Mouse (Mus musculus): ENCODE measurements around the gene Fkbp1a. TPM values are rescaled to one million over a fixed set of nuclear protein-coding genes. Genes with fewer than 3 reads are reported as not detected.
A peak's percentile ranks its signal among the peaks of the same experiment; 100 is the strongest.

Fkbp1a gene
- total and polyA plus RNA-seq, 2 experiments from 2014 or later, result 79.2 to 598 TPM

DNA sequence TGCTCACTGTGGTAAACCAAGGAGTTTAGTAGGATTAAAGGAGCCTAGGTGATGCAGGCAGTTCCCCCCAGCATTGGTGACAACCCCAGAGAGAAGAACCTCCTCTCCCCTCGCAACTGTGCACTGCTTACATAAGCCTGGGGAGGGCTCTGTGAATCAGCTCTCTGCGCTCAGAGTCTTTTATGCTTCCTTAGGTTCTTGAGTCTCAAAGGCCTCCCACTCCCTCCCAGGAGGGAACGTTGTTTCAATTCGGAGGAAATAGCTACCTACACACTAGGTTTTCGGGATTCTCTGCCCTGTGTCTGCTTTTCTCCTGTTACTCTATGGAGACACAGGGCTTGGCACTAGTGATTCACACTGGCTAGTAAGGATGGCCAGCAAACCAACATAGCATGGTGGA is 32.3 kb downstream of the Fkbp1a start:
- Histone ChIP-seq H3K27ac (ENCODE audit: low read depth, low read length) (peak overlapping the region; percentile 43; the same call in 1 of the 2 replicates), H3K9ac (replicated peaks; ENCODE audit: low read length, poor library complexity, severe bottlenecking) (no peak overlapping the region)

GRCm38 (mm10) chr2:151575119-151575698 is 32.9 kb downstream of the Fkbp1a start:
- Histone ChIP-seq H3K36me3 (ENCODE audit: insufficient read depth, low read length) (no peaks in the 10 kb centered on the region), H3K4me1 (ENCODE audit: insufficient read depth, low read length) (peaks cover 3% of the 10 kb centered on the region; the same call in 1 of the 2 replicates), H3K27me3 (ENCODE audit: insufficient read depth, low read length) (no peaks in the 10 kb centered on the region), H3K4me3 (ENCODE audit: low read depth, low read length) (peak overlapping the region; percentile 40), H3K9ac (replicated peaks; ENCODE audit: low read length, poor library complexity, severe bottlenecking) (peak overlapping the region; percentile 50), H3K27ac (ENCODE audit: low read depth, low read length) (peak overlapping the region; percentile 88), H3K4me2 (ENCODE audit: low read depth, low read length, poor library complexity, severe bottlenecking) (peak overlapping the region; percentile 68), H3K9me3 (ENCODE audit: low read length) (no peaks in the 10 kb centered on the region)
- WGBS, result 18% methylated on average over 7 of the region's 7 CpGs
- ATAC-seq (ENCODE audit: low FRiP score) (0 out of 2 replicates have a peak, but pooled peaks have one; percentile 11), DNase-seq (ENCODE audit: low spot score) (peak; percentile 77)
- peak; percentile 73 for TF ChIP-seq CTCF (IDR thresholded peaks at IDR 0.05)

More for the DNA sequence above, 32.3 kb downstream of the Fkbp1a start:
- H3K27me3 ChIP-seq (ENCODE audit: insufficient read depth, low read length), result no peaks in the 10 kb centered on the region
- ATAC-seq (ENCODE audit: low FRiP score) (no peak), DNase-seq (ENCODE audit: low spot score) (no peak)
- no peak for TF ChIP-seq CTCF (IDR thresholded peaks at IDR 0.05)
- WGBS, result 57% methylated on average over 5 of the region's 5 CpGs
- H3K9me3 ChIP-seq (ENCODE audit: low read length), result no peaks in the 10 kb centered on the region
- H3K4me2 ChIP-seq (ENCODE audit: low read depth, low read length, poor library complexity, severe bottlenecking), result no peak overlapping the region
- H3K36me3 ChIP-seq (ENCODE audit: insufficient read depth, low read length), result no peaks in the 10 kb centered on the region
- H3K4me1 ChIP-seq (ENCODE audit: insufficient read depth, low read length), result peaks cover 3% of the 10 kb centered on the region; the same call in 1 of the 2 replicates
- no peak overlapping the region for H3K4me3 ChIP-seq (ENCODE audit: low read depth, low read length)

- H3K9ac ChIP-seq (replicated peaks; ENCODE audit: low read length, poor library complexity, severe bottlenecking), result peak overlapping the region; percentile 50
- WGBS, result under 1% methylated on average over 38 of the region's 38 CpGs
- peak; percentile 96 for ATAC-seq (ENCODE audit: low FRiP score)
Observed at GRCm38 (mm10) chr2:151575699-151576389, 33.6 kb downstream of the Fkbp1a start.

DNA sequence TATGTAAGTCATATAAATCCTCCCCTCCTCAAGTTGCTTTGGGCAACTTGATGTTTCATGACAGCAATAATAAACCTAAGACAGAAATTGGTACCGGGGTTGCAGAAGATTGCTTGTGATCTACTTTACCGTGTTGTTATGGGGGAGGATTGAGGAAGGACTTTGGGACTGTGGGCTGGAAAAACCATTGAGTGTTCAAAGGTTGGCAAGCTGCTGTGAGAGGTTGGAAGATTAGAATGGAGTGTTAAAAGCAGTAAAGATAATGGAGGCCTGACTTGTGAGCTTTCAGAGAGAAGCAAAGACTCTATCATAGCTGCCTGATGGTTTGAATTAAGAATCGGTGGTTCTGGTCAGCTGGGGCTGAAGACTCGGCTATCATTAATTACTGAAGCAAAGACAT is 36.9 kb downstream of the Fkbp1a start:
- H3K9ac ChIP-seq (replicated peaks; ENCODE audit: low read length, poor library complexity, severe bottlenecking), result no peak overlapping the region
- WGBS, result 89% methylated on average over 4 of the region's 4 CpGs
- DNase-seq (ENCODE audit: low spot score), result no peak
- no peak overlapping the region for H3K27ac ChIP-seq (ENCODE audit: low read depth, low read length)
- TF ChIP-seq CTCF (IDR thresholded peaks at IDR 0.05), result no peak
- H3K4me3 ChIP-seq (ENCODE audit: low read depth, low read length), result no peak overlapping the region
- no peaks in the 10 kb centered on the region for H3K9me3 ChIP-seq (ENCODE audit: low read length)
- peaks cover 3% of the 10 kb centered on the region; the same call in 1 of the 2 replicates for H3K4me1 ChIP-seq (ENCODE audit: insufficient read depth, low read length)
- no peaks in the 10 kb centered on the region for H3K27me3 ChIP-seq (ENCODE audit: insufficient read depth, low read length)
- H3K4me2 ChIP-seq (ENCODE audit: low read depth, low read length, poor library complexity, severe bottlenecking), result no peak overlapping the region
- H3K36me3 ChIP-seq (ENCODE audit: insufficient read depth, low read length), result no peaks in the 10 kb centered on the region
- ATAC-seq (ENCODE audit: low FRiP score), result no peak

More at GRCm38 (mm10) chr2:151575699-151576389, 33.6 kb downstream of the Fkbp1a start:
- no peaks in the 10 kb centered on the region for H3K27me3 ChIP-seq (ENCODE audit: insufficient read depth, low read length)
- H3K4me1 ChIP-seq (ENCODE audit: insufficient read depth, low read length), result peaks cover 3% of the 10 kb centered on the region; the same call in 1 of the 2 replicates
- no peak for TF ChIP-seq CTCF (IDR thresholded peaks at IDR 0.05)
- H3K4me2 ChIP-seq (ENCODE audit: low read depth, low read length, poor library complexity, severe bottlenecking), result peak overlapping the region; percentile 68
- H3K4me3 ChIP-seq (ENCODE audit: low read depth, low read length), result peak overlapping the region; percentile 40
- DNase-seq (ENCODE audit: low spot score), result peak; percentile 97
- H3K9me3 ChIP-seq (ENCODE audit: low read length), result no peaks in the 10 kb centered on the region
- peak overlapping the region; percentile 88 for H3K27ac ChIP-seq (ENCODE audit: low read depth, low read length)
- H3K36me3 ChIP-seq (ENCODE audit: insufficient read depth, low read length), result no peaks in the 10 kb centered on the region

DNA sequence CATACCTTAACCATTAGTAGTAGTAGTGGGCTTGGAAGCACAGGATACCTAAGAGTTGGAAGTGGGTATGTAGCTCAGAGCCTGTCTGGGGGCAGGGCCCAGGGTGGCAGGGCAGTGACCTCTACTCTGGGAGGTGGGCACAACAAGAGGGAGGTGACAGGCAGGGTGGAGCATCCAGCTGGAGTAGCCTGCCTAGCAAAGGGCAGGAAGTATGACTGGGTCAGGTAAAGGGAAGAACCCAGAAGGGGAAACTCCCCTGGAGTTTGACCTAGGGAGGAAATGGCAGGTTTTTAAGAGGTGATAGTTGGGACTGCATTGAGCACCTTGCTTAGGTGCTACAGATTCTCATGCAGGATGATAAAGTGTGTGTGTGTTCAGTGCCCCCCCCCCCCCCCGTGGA is 38.7 kb downstream of the Fkbp1a start:
- no peak for TF ChIP-seq CTCF (IDR thresholded peaks at IDR 0.05)
- 50% methylated on average over 1 of the region's 1 CpGs for WGBS
- DNase-seq (ENCODE audit: low spot score), result no peak
- H3K9me3 ChIP-seq (ENCODE audit: low read length), result no peaks in the 10 kb centered on the region
- H3K27ac ChIP-seq (ENCODE audit: low read depth, low read length), result no peak overlapping the region
- no peak for ATAC-seq (ENCODE audit: low FRiP score)
- H3K4me3 ChIP-seq (ENCODE audit: low read depth, low read length), result no peak overlapping the region
- H3K27me3 ChIP-seq (ENCODE audit: insufficient read depth, low read length), result no peaks in the 10 kb centered on the region
- H3K36me3 ChIP-seq (ENCODE audit: insufficient read depth, low read length), result no peaks in the 10 kb centered on the region
- H3K4me2 ChIP-seq (ENCODE audit: low read depth, low read length, poor library complexity, severe bottlenecking), result no peak overlapping the region
- no peaks in the 10 kb centered on the region for H3K4me1 ChIP-seq (ENCODE audit: insufficient read depth, low read length)
- no peak overlapping the region for H3K9ac ChIP-seq (replicated peaks; ENCODE audit: low read length, poor library complexity, severe bottlenecking)

DNA sequence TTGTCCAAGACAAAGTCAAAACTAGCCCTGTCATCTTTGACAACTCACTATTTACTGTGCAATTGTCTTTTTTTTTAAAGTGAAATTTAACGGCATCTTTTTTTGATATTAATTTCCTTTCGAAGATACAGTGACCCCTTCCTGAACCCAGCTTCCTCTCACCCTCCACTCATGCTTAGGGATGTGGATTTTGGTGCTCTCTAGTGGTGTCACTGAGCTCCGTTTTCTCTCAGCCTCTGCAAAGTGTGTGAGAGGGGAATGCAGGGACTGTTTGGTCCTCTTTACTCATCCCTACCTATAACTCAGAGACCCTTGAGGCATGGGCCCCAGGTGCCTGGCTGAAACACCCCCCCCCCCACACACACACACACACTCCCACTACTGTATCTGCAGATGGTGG is 43.7 kb downstream of the Fkbp1a start:
- Histone ChIP-seq H3K9me3 (ENCODE audit: low read length) (no peaks in the 10 kb centered on the region), H3K4me1 (ENCODE audit: insufficient read depth, low read length) (no peaks in the 10 kb centered on the region), H3K9ac (replicated peaks; ENCODE audit: low read length, poor library complexity, severe bottlenecking) (no peak overlapping the region), H3K27ac (ENCODE audit: low read depth, low read length) (no peak overlapping the region), H3K36me3 (ENCODE audit: insufficient read depth, low read length) (0 out of 2 replicates have a peak, but pooled peaks cover 3% of the 10 kb centered on the region), H3K27me3 (ENCODE audit: insufficient read depth, low read length) (no peaks in the 10 kb centered on the region), H3K4me3 (ENCODE audit: low read depth, low read length) (no peak overlapping the region), H3K4me2 (ENCODE audit: low read depth, low read length, poor library complexity, severe bottlenecking) (no peak overlapping the region)
- no peak for DNase-seq (ENCODE audit: low spot score)
- no peak for ATAC-seq (ENCODE audit: low FRiP score)
- peak; percentile 53 for TF ChIP-seq CTCF (IDR thresholded peaks at IDR 0.05)
- 63% methylated on average over 3 of the region's 3 CpGs for WGBS

Data from midbrain, postnatal 0 days (tissue).